Mouse (Mus musculus): ENCODE measurements around the gene Usp12. TPM values are rescaled to one million over a fixed set of nuclear protein-coding genes. Genes with fewer than 3 reads are reported as not detected.
"Not testable (repeated sequence)": the region's sequence is repeated elsewhere in the genome, so short reads cannot be mapped to it uniquely, and the experiment has no call there.

Usp12 gene
- polyA plus RNA-seq, 1 experiment from 2014 or later = 13.0 TPM

GRCm38 (mm10) chr5:146735054-146735453 lies 59.8 kb downstream of the Usp12 start:
- not testable (repeated sequence) for H3K4me3 ChIP-seq (ENCODE audit: low read length); ATAC-seq; H3K9me3 ChIP-seq (ENCODE audit: control insufficient read depth, low read length); H3K27me3 ChIP-seq (replicated peaks; ENCODE audit: control insufficient read depth, insufficient read depth, low read length); H3K4me1 ChIP-seq (ENCODE audit: control insufficient read depth, insufficient read depth, low read depth, low read length); H3K27ac ChIP-seq (ENCODE audit: low read depth, low read length); H3K9ac ChIP-seq (ENCODE audit: low read depth, low read length); H3K4me2 ChIP-seq (ENCODE audit: low read length)
- peaks cover 23% of the 10 kb centered on the region for H3K36me3 ChIP-seq (ENCODE audit: control insufficient read depth, insufficient read depth, low read length)
- WGBS = 100% methylated on average over 1 of the region's 9 CpGs

GRCm38 (mm10) chr5:146733888-146734640 lies 60.7 kb downstream of the Usp12 start:
- no peak for ATAC-seq

GRCm38 (mm10) chr5:146733372-146733771 lies 61.4 kb downstream of the Usp12 start:
- H3K27ac ChIP-seq (ENCODE audit: low read depth, low read length) = no peak overlapping the region
- WGBS = 79% methylated on average over 7 of the region's 7 CpGs
- H3K4me2 ChIP-seq (ENCODE audit: low read length) = no peak overlapping the region
- H3K4me1 ChIP-seq (ENCODE audit: control insufficient read depth, insufficient read depth, low read depth, low read length) = no peaks in the 10 kb centered on the region
- no peak overlapping the region for H3K4me3 ChIP-seq (ENCODE audit: low read length)
- ATAC-seq = no peak
- peaks cover 11% of the 10 kb centered on the region; the same call in 1 of the 2 replicates for H3K36me3 ChIP-seq (ENCODE audit: control insufficient read depth, insufficient read depth, low read length)
- no peaks in the 10 kb centered on the region for H3K27me3 ChIP-seq (replicated peaks; ENCODE audit: control insufficient read depth, insufficient read depth, low read length)
- no peaks in the 10 kb centered on the region for H3K9me3 ChIP-seq (ENCODE audit: control insufficient read depth, low read length)
- no peak overlapping the region for H3K9ac ChIP-seq (ENCODE audit: low read depth, low read length)

More at GRCm38 (mm10) chr5:146733888-146734640, 60.7 kb downstream of the Usp12 start:
- Histone ChIP-seq H3K36me3 (ENCODE audit: control insufficient read depth, insufficient read depth, low read length) (peaks cover 14% of the 10 kb centered on the region; the same call in 1 of the 2 replicates), H3K9ac (ENCODE audit: low read depth, low read length) (no peak overlapping the region), H3K4me1 (ENCODE audit: control insufficient read depth, insufficient read depth, low read depth, low read length) (no peaks in the 10 kb centered on the region), H3K4me2 (ENCODE audit: low read length) (no peak overlapping the region), H3K4me3 (ENCODE audit: low read length) (no peak overlapping the region), H3K9me3 (ENCODE audit: control insufficient read depth, low read length) (no peaks in the 10 kb centered on the region), H3K27me3 (replicated peaks; ENCODE audit: control insufficient read depth, insufficient read depth, low read length) (no peaks in the 10 kb centered on the region), H3K27ac (ENCODE audit: low read depth, low read length) (no peak overlapping the region)
- 83% methylated on average over 12 of the region's 12 CpGs for WGBS

- Histone ChIP-seq H3K27me3 (replicated peaks; ENCODE audit: control insufficient read depth, insufficient read depth, low read length) (no peaks in the 10 kb centered on the region), H3K4me3 (ENCODE audit: low read length) (no peak overlapping the region), H3K4me1 (ENCODE audit: control insufficient read depth, insufficient read depth, low read depth, low read length) (no peaks in the 10 kb centered on the region; the same call in 1 of the 2 replicates), H3K27ac (ENCODE audit: low read depth, low read length) (no peak overlapping the region), H3K4me2 (ENCODE audit: low read length) (no peak overlapping the region), H3K36me3 (ENCODE audit: control insufficient read depth, insufficient read depth, low read length) (no peaks in the 10 kb centered on the region), H3K9me3 (ENCODE audit: control insufficient read depth, low read length) (no peaks in the 10 kb centered on the region), H3K9ac (ENCODE audit: low read depth, low read length) (no peak overlapping the region)
- WGBS = 53% methylated on average over 4 of the region's 4 CpGs
- ATAC-seq = 0 out of 2 replicates have a peak, but pooled peaks have one; percentile 40
Measured at GRCm38 (mm10) chr5:146727006-146727405, 67.8 kb downstream of the Usp12 start.

- whole genome bisulfite sequencing = 61% methylated on average over 3 of the region's 3 CpGs
Measured at GRCm38 (mm10) chr5:146724956-146725355, 69.8 kb downstream of the Usp12 start.

GRCm38 (mm10) chr5:146723452-146723851 lies 71.4 kb downstream of the Usp12 start:
- 94% methylated on average over 5 of the region's 5 CpGs for WGBS

More at GRCm38 (mm10) chr5:146724956-146725355, 69.8 kb downstream of the Usp12 start:
- Histone ChIP-seq H3K27me3 (replicated peaks; ENCODE audit: control insufficient read depth, insufficient read depth, low read length) (no peaks in the 10 kb centered on the region), H3K9me3 (ENCODE audit: control insufficient read depth, low read length) (no peaks in the 10 kb centered on the region), H3K27ac (ENCODE audit: low read depth, low read length) (no peak overlapping the region), H3K4me1 (ENCODE audit: control insufficient read depth, insufficient read depth, low read depth, low read length) (no peaks in the 10 kb centered on the region; the same call in 1 of the 2 replicates), H3K9ac (ENCODE audit: low read depth, low read length) (no peak overlapping the region), H3K4me2 (ENCODE audit: low read length) (no peak overlapping the region), H3K4me3 (ENCODE audit: low read length) (no peak overlapping the region), H3K36me3 (ENCODE audit: control insufficient read depth, insufficient read depth, low read length) (no peaks in the 10 kb centered on the region)
- no peak for ATAC-seq

GRCm38 (mm10) chr5:146722226-146722625 lies 72.6 kb downstream of the Usp12 start:
- 58% methylated on average over 14 of the region's 14 CpGs for WGBS
- no peak overlapping the region for H3K27ac ChIP-seq (ENCODE audit: low read depth, low read length)
- H3K36me3 ChIP-seq (ENCODE audit: control insufficient read depth, insufficient read depth, low read length) = no peaks in the 10 kb centered on the region
- H3K4me3 ChIP-seq (ENCODE audit: low read length) = no peak overlapping the region
- no peaks in the 10 kb centered on the region for H3K9me3 ChIP-seq (ENCODE audit: control insufficient read depth, low read length)
- no peak for ATAC-seq
- H3K9ac ChIP-seq (ENCODE audit: low read depth, low read length) = no peak overlapping the region
- H3K4me1 ChIP-seq (ENCODE audit: control insufficient read depth, insufficient read depth, low read depth, low read length) = no peaks in the 10 kb centered on the region; the same call in 1 of the 2 replicates
- H3K27me3 ChIP-seq (replicated peaks; ENCODE audit: control insufficient read depth, insufficient read depth, low read length) = no peaks in the 10 kb centered on the region
- H3K4me2 ChIP-seq (ENCODE audit: low read length) = no peak overlapping the region

More at GRCm38 (mm10) chr5:146723452-146723851, 71.4 kb downstream of the Usp12 start:
- Histone ChIP-seq H3K4me2 (ENCODE audit: low read length) (no peak overlapping the region), H3K4me1 (ENCODE audit: control insufficient read depth, insufficient read depth, low read depth, low read length) (no peaks in the 10 kb centered on the region; the same call in 1 of the 2 replicates), H3K9ac (ENCODE audit: low read depth, low read length) (no peak overlapping the region), H3K27me3 (replicated peaks; ENCODE audit: control insufficient read depth, insufficient read depth, low read length) (no peaks in the 10 kb centered on the region), H3K27ac (ENCODE audit: low read depth, low read length) (no peak overlapping the region), H3K36me3 (ENCODE audit: control insufficient read depth, insufficient read depth, low read length) (no peaks in the 10 kb centered on the region), H3K9me3 (ENCODE audit: control insufficient read depth, low read length) (no peaks in the 10 kb centered on the region), H3K4me3 (ENCODE audit: low read length) (no peak overlapping the region)
- ATAC-seq = no peak

GRCm38 (mm10) chr5:146719584-146720356 lies 75.0 kb downstream of the Usp12 start:
- no peak for ATAC-seq
- 84% methylated on average over 27 of the region's 27 CpGs for WGBS
- Histone ChIP-seq H3K27me3 (replicated peaks; ENCODE audit: control insufficient read depth, insufficient read depth, low read length) (no peaks in the 10 kb centered on the region), H3K4me1 (ENCODE audit: control insufficient read depth, insufficient read depth, low read depth, low read length) (no peaks in the 10 kb centered on the region; the same call in 1 of the 2 replicates), H3K9ac (ENCODE audit: low read depth, low read length) (no peak overlapping the region), H3K4me2 (ENCODE audit: low read length) (no peak overlapping the region), H3K27ac (ENCODE audit: low read depth, low read length) (no peak overlapping the region), H3K36me3 (ENCODE audit: control insufficient read depth, insufficient read depth, low read length) (no peaks in the 10 kb centered on the region), H3K4me3 (ENCODE audit: low read length) (no peak overlapping the region), H3K9me3 (ENCODE audit: control insufficient read depth, low read length) (no peaks in the 10 kb centered on the region)

GRCm38 (mm10) chr5:146713836-146714235 lies 81.0 kb downstream of the Usp12 start:
- Histone ChIP-seq H3K36me3 (ENCODE audit: control insufficient read depth, insufficient read depth, low read length) (no peaks in the 10 kb centered on the region), H3K9ac (ENCODE audit: low read depth, low read length) (no peak overlapping the region), H3K4me2 (ENCODE audit: low read length) (no peak overlapping the region), H3K4me1 (ENCODE audit: control insufficient read depth, insufficient read depth, low read depth, low read length) (peaks cover 8% of the 10 kb centered on the region), H3K9me3 (ENCODE audit: control insufficient read depth, low read length) (peaks cover 3% of the 10 kb centered on the region; the same call in 1 of the 2 replicates), H3K27me3 (replicated peaks; ENCODE audit: control insufficient read depth, insufficient read depth, low read length) (no peaks in the 10 kb centered on the region), H3K27ac (ENCODE audit: low read depth, low read length) (no peak overlapping the region), H3K4me3 (ENCODE audit: low read length) (no peak overlapping the region)
- ATAC-seq = no peak
- 89% methylated on average over 12 of the region's 12 CpGs for WGBS
